Mouse (Mus musculus) naive thymus-derived CD4-positive, alpha-beta T cell, adult 5 months (primary cell): ENCODE measurements around the gene Efcab9. TPM values are rescaled to one million over a fixed set of nuclear protein-coding genes. Genes with fewer than 3 reads are reported as not detected.

ENCODE experiments used
- polyA plus RNA-seq: library from polyadenylated mRNA; unstranded; fragments of 100-300 nt; shearing (Covaris generic); gene quantifications from one replicate; pipeline ENCODE4 v1.2.1, GENCODE M21; 2017

Gene Efcab9
- polyA plus RNA-seq: 0.78 TPM

DNA sequence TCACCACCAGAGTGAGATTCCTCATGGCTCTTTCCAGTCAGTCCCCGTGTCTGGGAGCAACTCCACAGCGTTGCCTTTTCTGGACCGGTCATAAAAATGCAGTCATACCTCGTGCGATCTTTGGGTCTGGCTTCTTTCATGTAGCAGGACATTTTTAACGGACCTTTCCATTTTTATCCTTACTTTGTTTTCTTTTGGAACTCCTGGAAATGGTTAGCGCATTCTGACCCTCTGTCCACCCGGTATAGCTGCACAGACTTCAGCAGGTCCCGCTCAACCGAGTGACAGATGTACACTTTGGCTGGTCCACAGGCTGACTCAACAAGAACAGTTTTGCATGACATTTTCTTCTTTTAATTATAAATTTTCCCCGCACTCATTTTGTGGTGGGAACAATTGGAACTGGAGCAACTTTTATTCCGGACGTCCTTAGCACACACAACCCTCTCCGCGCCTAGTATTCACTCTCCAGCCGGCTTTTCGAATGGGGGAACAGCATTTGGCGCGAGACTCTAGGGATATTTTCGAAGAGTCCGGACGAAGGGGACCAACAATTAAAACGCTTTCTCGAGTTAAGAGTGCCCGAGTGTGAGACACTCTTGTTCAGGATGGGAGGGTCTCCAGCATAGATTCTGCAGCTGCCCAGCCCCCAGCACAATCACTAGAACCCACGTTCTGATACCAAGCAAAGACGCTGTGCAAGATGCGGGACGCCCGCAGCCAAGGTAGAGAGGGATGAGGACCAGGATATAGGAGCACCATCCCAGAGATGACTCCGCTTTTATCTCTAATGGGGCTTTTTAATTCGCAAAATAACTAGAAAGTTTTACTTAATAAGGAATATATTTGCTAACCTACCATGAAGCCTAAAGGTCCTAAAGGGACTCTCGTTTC lies at the start of gene Efcab9:
TSS of gene Efcab9 (minus strand) at position 211 of the 894 bp plus-strand sequence.

DNA sequence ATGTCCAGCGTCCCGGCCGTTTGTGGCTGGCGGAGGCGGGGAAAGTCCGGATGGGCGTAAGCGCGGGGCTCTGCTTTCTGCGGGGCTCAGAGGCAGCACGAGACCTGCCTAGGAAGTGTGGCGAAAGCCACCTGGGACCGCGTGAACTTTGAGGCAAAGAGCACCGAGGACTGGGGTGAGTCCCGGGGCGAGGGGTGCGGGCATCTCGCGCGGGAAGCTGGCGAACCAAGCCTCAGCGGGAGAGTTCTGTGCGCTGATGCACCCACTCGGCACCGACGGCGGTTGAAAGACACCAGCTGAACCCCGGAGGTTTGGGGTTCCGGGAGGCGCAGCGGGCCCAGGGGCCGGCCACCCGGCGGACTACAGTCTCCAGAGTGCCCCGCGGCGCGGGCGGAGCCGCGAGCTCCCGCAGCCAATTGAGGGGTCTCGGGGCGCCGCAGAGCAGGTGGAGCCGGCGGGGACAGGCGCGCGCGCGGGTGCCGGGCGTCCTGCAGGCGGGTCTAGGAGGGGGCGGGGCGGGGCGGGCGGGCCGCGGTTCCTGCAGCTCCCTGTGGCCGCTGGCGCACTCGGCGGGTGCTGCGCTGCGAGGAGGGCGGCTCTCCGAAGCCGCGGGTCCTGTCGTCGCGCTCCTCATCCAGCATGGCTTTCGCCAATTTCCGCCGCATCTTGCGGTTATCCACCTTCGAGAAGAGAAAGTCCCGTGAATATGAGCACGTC lies 1.0 kb upstream of the Efcab9 start, which contains the start of gene Stk10:
TSS of gene Stk10 (plus strand) at position 541 of the 717 bp plus-strand sequence.

Other genes starting within 250 kb of the Efcab9 start
- not detected for gene Hba-a1, start 248.6 kb downstream of the Efcab9 start, polyA plus RNA-seq
- gene Hbq1b, start 245.1 kb downstream of the Efcab9 start, polyA plus RNA-seq: not detected
- not detected for gene Hba-a2, start 235.6 kb downstream of the Efcab9 start, polyA plus RNA-seq
- gene Hbq1a, start 232.0 kb downstream of the Efcab9 start, polyA plus RNA-seq: not detected
- not detected for gene Sh3pxd2b, start 184.3 kb downstream of the Efcab9 start, polyA plus RNA-seq
- gene Ubtd2, start 76.7 kb downstream of the Efcab9 start, polyA plus RNA-seq: 8.8 TPM
- 263 TPM for gene Stk10, start 1.2 kb upstream of the Efcab9 start, polyA plus RNA-seq
- 64.5 TPM for gene Fbxw11, start 110.6 kb upstream of the Efcab9 start, polyA plus RNA-seq